7 mouse cellular contexts compared by ENCODE assay signal in the genomic region with DNA sequence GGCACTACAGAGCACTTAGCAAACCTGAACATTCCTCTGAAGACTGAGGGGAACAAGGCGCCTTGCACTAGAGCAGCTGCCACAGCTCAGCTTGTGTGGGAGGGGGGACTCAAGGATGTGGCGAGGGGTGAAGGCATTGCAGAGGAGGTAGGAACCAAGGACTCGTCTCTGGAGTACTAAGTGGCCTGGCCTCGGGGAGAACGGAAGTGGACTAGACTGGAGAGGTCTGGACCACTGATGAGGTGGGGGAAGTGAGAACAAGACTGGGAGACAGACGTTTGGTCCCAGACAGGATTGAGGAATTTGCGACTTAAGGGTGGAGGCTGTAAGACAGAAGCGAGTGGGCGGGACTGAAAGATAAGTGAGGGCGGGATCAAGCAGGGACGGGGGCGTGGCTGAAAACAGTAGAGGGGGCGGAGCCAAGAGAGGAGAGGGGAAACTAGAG. TPM values are rescaled to one million over a fixed set of nuclear protein-coding genes. Genes with fewer than 3 reads are reported as not detected.
DNase-seq lines count a peak whose midpoint lies in the region; ATAC-seq and TF ChIP-seq lines count a peak whose summit lies in the region.

No protein-coding gene starts in this region.

- no peaks in the 10 kb centered on the region for H3K27me3 ChIP-seq in hindbrain, embryonic 16.5 days (replicated peaks; ENCODE audit: control insufficient read depth, insufficient read depth, low read length)

- H3K27ac ChIP-seq in gastrocnemius, adult 2 months: peak overlapping the region; percentile 68
- peak overlapping the region; percentile 16; the same call in 1 of the 2 replicates for H3K27ac ChIP-seq in hindbrain, embryonic 16.5 days (ENCODE audit: low read depth, low read length)

- H3K9ac ChIP-seq in hindbrain, embryonic 16.5 days (ENCODE audit: low read depth, low read length): no peak overlapping the region

- peaks cover 32% of the 10 kb centered on the region for H3K4me1 ChIP-seq in hindbrain, embryonic 16.5 days (ENCODE audit: control insufficient read depth, insufficient read depth, low read depth, low read length)

- H3K4me3 ChIP-seq in gastrocnemius, adult 2 months: peak overlapping the region; percentile 81
- peak overlapping the region; percentile 96 for H3K4me3 ChIP-seq in hindbrain, embryonic 16.5 days (ENCODE audit: low read length)

- H3K36me3 ChIP-seq in hindbrain, embryonic 16.5 days (ENCODE audit: control insufficient read depth, insufficient read depth, low read length): no peaks in the 10 kb centered on the region

- DNase-seq in T-cell, adult 2 months (ENCODE audit: low spot score): peak; percentile 72
- DNase-seq in cerebellum, adult 9-11 months: peak; percentile 62
- peak; percentile 66 for DNase-seq in gastrocnemius, adult 2 months
- DNase-seq in left cerebral cortex, adult 9 months (ENCODE audit: low spot score in 2 of 2): peak; percentile 58 to 78
- peak; percentile 81 to 84 for DNase-seq in right cerebral cortex, postnatal 10 days (ENCODE audit: low spot score in 2 of 2)

- intact Hi-C loops in gastrocnemius, adult 2 months (cut with DNase I): loop anchor here (2.0 kb wide), 1 partner anchor 15 kb away; no protein-coding TSS in a partner anchor

- peak; percentile 15; the same call in 1 of the 2 replicates for ATAC-seq in hindbrain, embryonic 16.5 days
- peak; percentile 36 for ATAC-seq in megakaryocyte, adult 5-6 weeks (ENCODE audit: poor library complexity, severe bottlenecking)

- no peaks in the 10 kb centered on the region for H3K9me3 ChIP-seq in hindbrain, embryonic 16.5 days (ENCODE audit: control insufficient read depth, low read length)

- no peak for TF ChIP-seq CTCF in gastrocnemius, adult 2 months (IDR thresholded peaks at IDR 0.05)

- 7% methylated on average over 13 of the region's 13 CpGs for WGBS in hindbrain, embryonic 16.5 days

- peak overlapping the region; percentile 66 for H3K4me2 ChIP-seq in hindbrain, embryonic 16.5 days (ENCODE audit: low read length)

RNA-seq across cellular contexts. Expression of a gene that starts 1.8 kb away (rescaled TPM):
- total RNA-seq in gastrocnemius, adult 2 months (2021): 10 to 100 TPM in 1 of 2 experiments, 1 to 10 TPM in 1; 9.3 to 16.8 TPM
- 14.9 and 30.0 TPM in 2 replicates for polyA plus RNA-seq in hindbrain, embryonic 16.5 days (2015; fragmentation: Nextera tagmentation; extraction: Ambion mirVana)
- total RNA-seq in megakaryocyte, adult 5-6 weeks (2015): 4.7 and 5.1 TPM in 2 replicates
- total RNA-seq in megakaryocyte, adult 5-6 weeks (2017): 6.7 and 6.9 TPM in 2 replicates

Comparison
In these comparisons a context has a peak if more than half of its experiments do, and no peak if none do; other contexts are left out.
1. Peak in every context shown above with its lines: DNase-seq, ATAC-seq, H3K4me3 ChIP-seq and H3K27ac ChIP-seq.